Mouse (Mus musculus) E14TG2a.4 (cell line): Measurements from ENCODE around the gene Ush1g.

Source experiments
- H3K27me3 ChIP-seq: 2 replicates; pipeline ENCODE4 v1.6.1; 2014; ENCODE audit warnings: low read length, control low read depth; ENCODE audit not compliant: insufficient read depth
- H3K36me3 ChIP-seq: 2 replicates; pipeline ENCODE4 v1.6.1; 2014; ENCODE audit warnings: low read length, control low read depth; ENCODE audit not compliant: insufficient read depth
- H3K4me1 ChIP-seq: replicated peaks from 2 replicates; pipeline ENCODE4 v1.6.1; 2014; ENCODE audit warnings: low read depth, low read length, control low read depth
- H3K4me3 ChIP-seq: replicated peaks from 2 replicates; pipeline ENCODE4 v1.5.1; 2014; ENCODE audit warnings: mild to moderate bottlenecking, low read length
- H3K9me3 ChIP-seq: 2 replicates; pipeline ENCODE4 v1.6.1; 2014; ENCODE audit warnings: low read length, control low read depth
- CTCF ChIP-seq: conservative IDR thresholded peaks from 2 replicates; pipeline ENCODE4 v1.5.1; 2014; ENCODE audit warnings: low read length
- NANOG ChIP-seq: IDR thresholded peaks from 2 replicates; pipeline ENCODE4 v1.6.1; 2014; ENCODE audit warnings: borderline replicate concordance, low read length, mixed read lengths
- POU5F1 ChIP-seq: IDR thresholded peaks from 2 replicates; pipeline ENCODE4 v1.6.1; 2014; ENCODE audit warnings: low read length, borderline replicate concordance

Gene Ush1g

DNA sequence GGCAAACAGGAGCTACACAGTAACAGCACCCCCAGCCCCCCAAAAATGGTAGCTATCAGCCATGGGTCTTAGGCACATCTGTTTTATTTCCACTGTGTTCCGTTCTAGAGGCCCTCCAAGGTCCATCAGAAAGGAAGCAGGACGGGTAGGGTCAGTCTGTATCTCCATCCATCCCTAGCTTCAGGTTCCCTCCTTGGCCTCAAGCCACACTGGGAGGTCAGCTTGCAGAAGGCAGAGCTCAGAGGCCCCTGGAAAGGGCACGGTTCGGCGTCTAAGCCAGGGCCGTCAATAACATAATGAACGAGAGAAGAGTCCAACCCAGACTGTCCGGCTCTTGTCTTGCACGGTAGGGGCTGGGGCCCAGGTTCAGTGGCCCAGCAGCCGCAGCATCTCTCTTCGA, 53.9 kb downstream of the Ush1g start:
- H3K36me3 ChIP-seq: peaks cover 31% of the 10 kb centered on the region
- H3K4me1 ChIP-seq: peaks cover 64% of the 10 kb centered on the region
- H3K4me3 ChIP-seq: no peak overlapping the region
- H3K9me3 ChIP-seq: no peaks in the 10 kb centered on the region
- no peak for TF ChIP-seq CTCF
- no peak for TF ChIP-seq POU5F1
- no peak for TF ChIP-seq NANOG
- H3K27me3 ChIP-seq: peaks cover 60% of the 10 kb centered on the region

DNA sequence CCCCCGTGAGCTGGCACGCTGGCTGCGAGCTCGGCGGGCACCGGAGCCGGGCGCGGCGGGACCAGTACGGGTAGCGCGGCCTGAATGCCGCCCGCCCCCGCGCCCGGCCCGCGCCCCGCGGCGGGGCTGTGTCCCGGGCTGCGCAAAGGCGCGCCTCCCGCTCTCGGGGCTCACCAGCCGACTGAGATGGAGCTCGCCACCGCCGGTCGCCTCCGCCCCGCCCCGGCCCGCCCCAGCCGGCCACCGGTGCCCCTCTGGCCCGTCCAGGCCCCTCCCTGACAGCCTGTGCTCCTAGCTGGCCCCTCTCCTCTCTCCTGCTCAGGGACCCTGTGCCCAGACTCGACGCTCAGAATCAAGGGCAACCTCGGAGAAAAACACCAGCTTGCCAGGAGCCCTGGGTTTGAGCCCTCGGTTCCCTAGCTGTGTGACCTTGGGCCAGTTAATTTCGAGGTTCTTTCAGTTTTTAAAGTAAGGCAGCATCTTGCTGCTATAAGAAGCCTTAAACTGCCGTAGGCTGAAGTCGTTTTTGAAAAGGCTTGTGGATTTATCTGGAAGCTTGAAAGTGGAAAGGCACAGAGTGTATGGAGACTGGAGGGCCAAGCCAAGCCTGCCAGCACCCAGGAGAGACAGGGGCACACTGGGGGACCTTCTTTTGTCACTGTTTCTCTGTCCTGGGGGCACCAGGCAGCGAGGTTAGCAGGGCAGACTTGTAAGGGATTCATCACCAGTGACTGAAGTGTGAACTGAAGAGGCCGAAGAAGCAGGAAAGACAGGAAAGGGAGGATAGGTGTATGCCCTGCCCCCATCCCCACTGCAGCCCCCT, 54.6 kb downstream of the Ush1g start, which contains the start of gene Grin2c:
Grin2c (minus strand) TSS at position 183 of the 823 bp plus-strand sequence.
- peaks cover 28% of the 10 kb centered on the region for H3K36me3 ChIP-seq
- TF ChIP-seq CTCF (no peak), NANOG (no peak), POU5F1 (no peak)
- peaks cover 69% of the 10 kb centered on the region for H3K4me1 ChIP-seq
- H3K4me3 ChIP-seq: peak within 1 kb of the TSS; percentile 75
- peaks cover 67% of the 10 kb centered on the region for H3K27me3 ChIP-seq
- no peaks in the 10 kb centered on the region for H3K9me3 ChIP-seq

- no peak for TF ChIP-seq NANOG
- no peak for TF ChIP-seq POU5F1
- TF ChIP-seq CTCF: no peak
- H3K36me3 ChIP-seq: peaks cover 21% of the 10 kb centered on the region
- H3K9me3 ChIP-seq: no peaks in the 10 kb centered on the region
- H3K4me3 ChIP-seq: peak overlapping the region; percentile 75
- H3K27me3 ChIP-seq: peaks cover 76% of the 10 kb centered on the region
- H3K4me1 ChIP-seq: peaks cover 66% of the 10 kb centered on the region
Measured at GRCm38 (mm10) chr11:115266400-115266778, 55.5 kb downstream of the Ush1g start.

DNA sequence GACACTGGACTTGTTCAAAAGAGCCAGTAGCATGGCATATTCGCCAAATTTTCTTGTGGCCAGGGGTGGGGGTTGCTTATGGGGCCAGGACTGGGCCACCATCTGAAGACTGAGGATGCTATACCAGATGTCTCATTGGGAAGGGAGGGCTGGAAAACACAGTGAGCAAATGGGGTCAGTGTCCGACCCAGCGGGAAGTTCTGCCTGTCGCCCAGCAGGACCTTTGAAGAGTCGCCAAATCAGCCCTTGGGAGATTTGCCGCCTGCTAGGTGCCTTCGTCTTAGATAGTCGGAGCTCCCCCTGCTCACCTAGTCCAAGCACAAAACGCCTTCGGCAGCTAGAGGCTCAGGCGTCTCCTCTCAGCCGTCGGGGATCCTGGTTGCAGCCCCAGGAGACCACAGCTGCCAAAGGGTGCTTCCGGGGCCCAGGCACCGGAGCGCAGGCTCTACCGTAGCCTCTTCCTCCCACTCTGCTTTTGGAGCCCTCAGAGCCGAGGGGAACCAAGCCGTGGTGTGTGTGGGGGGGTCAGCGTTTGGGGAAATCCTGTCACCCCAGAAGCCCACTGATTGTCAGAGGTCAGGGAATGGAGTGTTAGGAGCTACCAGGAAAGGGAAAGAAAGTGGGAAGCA, 56.0 kb downstream of the Ush1g start:
- peaks cover 64% of the 10 kb centered on the region for H3K4me1 ChIP-seq
- TF ChIP-seq POU5F1: no peak
- no peak for TF ChIP-seq CTCF
- TF ChIP-seq NANOG: no peak

More for the DNA sequence above, 56.0 kb downstream of the Ush1g start:
- H3K9me3 ChIP-seq: no peaks in the 10 kb centered on the region
- H3K36me3 ChIP-seq: peaks cover 17% of the 10 kb centered on the region
- peak overlapping the region; percentile 75 for H3K4me3 ChIP-seq
- peaks cover 81% of the 10 kb centered on the region for H3K27me3 ChIP-seq
